Mouse (Mus musculus) midbrain, embryonic 11.5 days (tissue): ENCODE measurements around the gene Clint1. TPM values are rescaled to one million over a fixed set of nuclear protein-coding genes. Genes with fewer than 3 reads are reported as not detected.

Experiments
- ATAC-seq: fragments of 200-750 bp; cut with Nextera tagmentation; 2 replicates; pipeline ENCODE4 v1.8.0; 2017; ENCODE audit warnings: moderate TSS enrichment, moderate library complexity; ENCODE audit not compliant: low FRiP score
- DNase-seq: peaks from one replicate; pipeline ENCODE4 v3.0.0; 2015; ENCODE audit warnings: low spot score; ENCODE audit errors: missing footprints
- H3K27ac ChIP-seq: fragments of 300-500 bp; sonication (generic); 2 replicates; pipeline ENCODE4 v1.5.1; 2014; ENCODE audit warnings: low read depth, low read length
- H3K27me3 ChIP-seq: fragments of 300-500 bp; sonication (generic); 2 replicates; pipeline ENCODE4 v1.6.1; 2014; ENCODE audit warnings: mild to moderate bottlenecking, low read length, moderate library complexity, mixed read lengths; ENCODE audit not compliant: control insufficient read depth, insufficient read depth
- H3K36me3 ChIP-seq: fragments of 300-500 bp; sonication (generic); 2 replicates; pipeline ENCODE4 v1.6.1; 2014; ENCODE audit warnings: mild to moderate bottlenecking, low read length, moderate library complexity, mixed read lengths; ENCODE audit not compliant: control insufficient read depth, insufficient read depth
- H3K4me1 ChIP-seq: fragments of 300-500 bp; sonication (generic); 2 replicates; pipeline ENCODE4 v1.6.1; 2014; ENCODE audit warnings: low read length; ENCODE audit not compliant: control insufficient read depth, insufficient read depth
- H3K4me2 ChIP-seq: fragments of 300-500 bp; sonication (generic); 2 replicates; pipeline ENCODE4 v1.6.1; 2014; ENCODE audit warnings: mild to moderate bottlenecking, moderate library complexity
- H3K4me3 ChIP-seq: fragments of 300-500 bp; sonication (generic); 2 replicates; pipeline ENCODE4 v1.5.1; 2014; ENCODE audit warnings: low read depth, low read length
- H3K9ac ChIP-seq: fragments of 300-500 bp; sonication (generic); 2 replicates; pipeline ENCODE4 v1.6.1; 2014; ENCODE audit warnings: low read length
- H3K9me3 ChIP-seq: fragments of 300-500 bp; sonication (generic); 2 replicates; pipeline ENCODE4 v1.6.1; 2016; ENCODE audit warnings: low read length; ENCODE audit not compliant: control insufficient read depth
- WGBS: fragments of 180-500 bp; shearing (Covaris S2); extraction: QIAGEN DNeasy Blood & Tissue Kit; methylation state at CpG from one replicate; pipeline ENCODE4 v1.1.7; 2014; 5-methylcytosine and 5-hydroxymethylcytosine counted together
- polyA plus RNA-seq: library from polyadenylated mRNA; unstranded; fragments of >200 nt; fragmentation: Nextera tagmentation; extraction: Ambion mirVana; gene quantifications from 2 replicates; pipeline ENCODE4 v1.2.1, GENCODE M21; 2014

The Clint1 gene
- polyA plus RNA-seq, result 60.9 and 63.5 TPM in 2 replicates

GRCm38 (mm10) chr11:45851516-45852123 is at the start of gene Clint1:
Gene Clint1, plus strand, starts transcription at chr11:45852051.
- no peaks in the 10 kb centered on the region for H3K27me3 ChIP-seq
- under 1% methylated on average over 51 of the region's 57 CpGs for WGBS
- ATAC-seq (peak; percentile 95), DNase-seq (peak; percentile 98)
- peak within 1 kb of the TSS; percentile 92 for H3K9ac ChIP-seq
- H3K9me3 ChIP-seq, result no peaks in the 10 kb centered on the region
- peak within 1 kb of the TSS; percentile 60 for H3K4me2 ChIP-seq
- no peak within 1 kb of the TSS for H3K27ac ChIP-seq
- H3K4me3 ChIP-seq, result peak within 1 kb of the TSS; percentile 97
- peaks cover 6% of the 10 kb centered on the region; the same call in 1 of the 2 replicates for H3K4me1 ChIP-seq
- H3K36me3 ChIP-seq, result no peaks in the 10 kb centered on the region

DNA sequence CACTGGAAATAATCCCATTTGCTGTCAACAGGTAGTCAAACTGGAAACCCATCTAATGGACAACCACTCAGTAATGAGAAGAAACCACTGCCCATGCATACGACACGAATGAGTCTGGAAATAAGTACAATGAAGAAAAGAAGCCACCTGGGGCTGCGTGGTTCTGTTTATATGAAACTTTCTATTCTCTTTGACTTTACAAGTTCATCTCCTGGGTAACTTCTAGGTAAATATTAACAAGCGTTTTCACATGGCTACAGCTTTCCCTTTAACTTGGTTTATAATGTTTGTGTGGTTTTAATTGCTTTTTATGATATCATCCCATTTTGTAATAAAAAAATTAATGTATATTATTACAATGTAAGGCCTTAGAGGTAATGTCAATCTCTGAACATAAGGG is 47.8 kb upstream of the Clint1 start:
- H3K4me1 ChIP-seq, result no peaks in the 10 kb centered on the region
- H3K36me3 ChIP-seq, result no peaks in the 10 kb centered on the region
- no peak for ATAC-seq
- no peak overlapping the region for H3K4me2 ChIP-seq
- H3K9me3 ChIP-seq, result no peaks in the 10 kb centered on the region
- no peak overlapping the region for H3K4me3 ChIP-seq
- H3K27ac ChIP-seq, result no peak overlapping the region
- no peak for DNase-seq
- H3K9ac ChIP-seq, result no peak overlapping the region
- no peaks in the 10 kb centered on the region for H3K27me3 ChIP-seq
- WGBS, result 89% methylated on average over 4 of the region's 4 CpGs

- H3K4me3 ChIP-seq, result no peak overlapping the region
- 80% methylated on average over 6 of the region's 6 CpGs for WGBS
- no peaks in the 10 kb centered on the region for H3K27me3 ChIP-seq
- no peak overlapping the region for H3K27ac ChIP-seq
- DNase-seq (no peak), ATAC-seq (no peak)
- H3K4me2 ChIP-seq, result no peak overlapping the region
- H3K4me1 ChIP-seq, result no peaks in the 10 kb centered on the region
- no peaks in the 10 kb centered on the region for H3K36me3 ChIP-seq
- H3K9ac ChIP-seq, result no peak overlapping the region
- H3K9me3 ChIP-seq, result no peaks in the 10 kb centered on the region
These were observed 46.5 kb upstream of the Clint1 start for GRCm38 (mm10) chr11:45805312-45805772.

GRCm38 (mm10) chr11:45805810-45806209 is 46.0 kb upstream of the Clint1 start:
- DNase-seq (peak; percentile 44), ATAC-seq (no peak)
- Histone ChIP-seq H3K27ac (no peak overlapping the region), H3K36me3 (no peaks in the 10 kb centered on the region), H3K27me3 (no peaks in the 10 kb centered on the region), H3K4me3 (no peak overlapping the region), H3K9ac (no peak overlapping the region), H3K4me1 (no peaks in the 10 kb centered on the region), H3K4me2 (no peak overlapping the region), H3K9me3 (no peaks in the 10 kb centered on the region)
- WGBS, result 83% methylated on average over 2 of the region's 2 CpGs

DNA sequence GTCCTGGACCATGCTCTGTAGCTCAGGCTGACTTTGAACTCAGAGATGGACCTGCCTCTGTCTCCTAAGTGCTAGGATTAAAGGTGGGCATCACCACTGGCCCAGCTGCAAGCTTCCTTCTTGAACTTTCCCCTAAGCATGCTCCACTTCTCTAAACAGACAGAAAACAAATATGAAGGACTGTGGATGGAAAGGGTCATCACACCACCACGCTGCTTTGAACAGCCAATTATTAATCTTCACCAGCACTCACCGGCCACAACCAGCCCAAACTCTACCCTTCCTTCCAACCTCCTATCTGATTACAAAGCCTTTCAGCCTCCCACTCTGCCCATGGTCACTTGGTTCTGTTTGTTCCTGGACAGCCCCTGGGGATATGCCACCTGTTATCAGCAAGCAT is 45.6 kb upstream of the Clint1 start:
- Histone ChIP-seq H3K4me2 (no peak overlapping the region), H3K9ac (no peak overlapping the region), H3K4me3 (no peak overlapping the region), H3K4me1 (no peaks in the 10 kb centered on the region), H3K36me3 (no peaks in the 10 kb centered on the region), H3K27me3 (no peaks in the 10 kb centered on the region), H3K27ac (no peak overlapping the region), H3K9me3 (no peaks in the 10 kb centered on the region)
- WGBS, result 93% methylated on average over 2 of the region's 2 CpGs
- no peak for ATAC-seq
- DNase-seq, result peak; percentile 23

- no peak overlapping the region for H3K27ac ChIP-seq
- 86% methylated on average over 3 of the region's 3 CpGs for WGBS
- H3K4me2 ChIP-seq, result no peak overlapping the region
- DNase-seq (no peak), ATAC-seq (no peak)
- H3K4me3 ChIP-seq, result no peak overlapping the region
- H3K4me1 ChIP-seq, result no peaks in the 10 kb centered on the region
- no peaks in the 10 kb centered on the region for H3K36me3 ChIP-seq
- H3K27me3 ChIP-seq, result no peaks in the 10 kb centered on the region
- H3K9me3 ChIP-seq, result no peaks in the 10 kb centered on the region
- no peak overlapping the region for H3K9ac ChIP-seq
These were observed 45.0 kb upstream of the Clint1 start for GRCm38 (mm10) chr11:45806809-45807208.

DNA sequence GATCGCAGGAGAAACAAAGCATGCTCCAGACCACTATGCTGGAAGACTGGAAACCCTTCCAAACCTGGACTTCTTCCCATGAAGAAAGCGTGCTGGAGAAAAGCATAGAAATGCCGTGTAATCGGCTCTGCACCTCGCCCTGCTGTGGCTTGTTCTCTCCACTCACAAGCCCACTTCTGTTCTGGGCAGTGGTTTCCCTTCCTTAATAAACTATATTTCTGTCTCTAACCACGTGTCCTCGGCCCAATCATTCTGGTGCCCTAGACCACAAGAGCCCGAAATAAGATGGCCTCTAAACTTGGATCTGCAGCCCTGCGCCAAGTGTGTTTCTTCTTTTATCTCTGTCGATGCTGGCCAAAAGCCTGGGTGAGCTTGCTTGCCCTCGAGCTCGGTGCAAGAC is 44.0 kb upstream of the Clint1 start:
- WGBS, result 85% methylated on average over 12 of the region's 12 CpGs
- H3K27me3 ChIP-seq, result no peaks in the 10 kb centered on the region
- no peaks in the 10 kb centered on the region for H3K4me1 ChIP-seq
- DNase-seq (no peak), ATAC-seq (no peak)
- H3K36me3 ChIP-seq, result no peaks in the 10 kb centered on the region
- H3K4me3 ChIP-seq, result no peak overlapping the region
- H3K27ac ChIP-seq, result no peak overlapping the region
- no peak overlapping the region for H3K9ac ChIP-seq
- H3K9me3 ChIP-seq, result no peaks in the 10 kb centered on the region
- H3K4me2 ChIP-seq, result no peak overlapping the region

DNA sequence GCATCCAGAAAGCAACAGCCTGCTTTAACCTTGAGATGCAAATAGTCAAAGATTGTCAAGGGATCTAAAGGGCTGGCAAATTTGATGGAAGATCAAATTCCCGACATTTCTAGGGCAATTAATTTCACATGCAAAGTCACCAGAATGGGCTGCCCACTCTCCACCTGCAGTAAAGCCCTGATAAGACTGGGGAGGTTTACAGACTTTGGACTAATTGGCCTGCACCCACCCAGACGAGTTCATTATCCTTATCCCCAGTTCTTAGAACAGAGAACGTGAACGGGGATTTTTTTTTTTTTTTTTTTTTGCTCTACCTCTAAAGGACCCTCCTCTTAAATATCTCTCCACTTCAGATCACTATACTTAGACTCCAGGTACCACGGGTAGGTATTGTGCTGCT is 42.4 kb upstream of the Clint1 start:
- Histone ChIP-seq H3K4me2 (no peak overlapping the region), H3K9me3 (no peaks in the 10 kb centered on the region), H3K4me1 (no peaks in the 10 kb centered on the region), H3K9ac (no peak overlapping the region), H3K27ac (no peak overlapping the region), H3K27me3 (no peaks in the 10 kb centered on the region), H3K36me3 (no peaks in the 10 kb centered on the region), H3K4me3 (no peak overlapping the region)
- WGBS, result 62% methylated on average over 5 of the region's 5 CpGs
- no peak for DNase-seq
- ATAC-seq, result no peak

- ATAC-seq, result no peak
- no peaks in the 10 kb centered on the region for H3K27me3 ChIP-seq
- H3K9me3 ChIP-seq, result no peaks in the 10 kb centered on the region
- H3K9ac ChIP-seq, result no peak overlapping the region
- DNase-seq, result no peak
- no peak overlapping the region for H3K4me2 ChIP-seq
- no peak overlapping the region for H3K4me3 ChIP-seq
- H3K4me1 ChIP-seq, result no peaks in the 10 kb centered on the region
- no peaks in the 10 kb centered on the region for H3K36me3 ChIP-seq
- WGBS, result 93% methylated on average over 6 of the region's 6 CpGs
- no peak overlapping the region for H3K27ac ChIP-seq
These were observed 41.8 kb upstream of the Clint1 start for GRCm38 (mm10) chr11:45810056-45810455.
